Mouse (Mus musculus) embryonic fibroblast, embryonic 13.5 days (primary cell): ENCODE measurements around the gene Gm20431. TPM values are rescaled to one million over a fixed set of nuclear protein-coding genes. Genes with fewer than 3 reads are reported as not detected.

Experiments used
- H3K27ac ChIP-seq: 2 replicates; pipeline ENCODE4 v1.5.1; 2012; ENCODE audit warnings: low read length, control low read depth, inconsistent platforms; ENCODE audit not compliant: insufficient read depth
- H3K4me1 ChIP-seq: 2 replicates; pipeline ENCODE4 v1.6.1; 2011; ENCODE audit warnings: low read length; ENCODE audit not compliant: control insufficient read depth, insufficient read depth
- H3K4me3 ChIP-seq: 2 replicates; pipeline ENCODE4 v1.5.1; 2011; ENCODE audit warnings: mild to moderate bottlenecking, control low read depth, low read length; ENCODE audit not compliant: insufficient read depth
- CTCF ChIP-seq: IDR thresholded peaks from 2 replicates; pipeline ENCODE4 v1.5.1; 2011; ENCODE audit warnings: mild to moderate bottlenecking, control low read depth, low read length, moderate library complexity, borderline replicate concordance; ENCODE audit not compliant: insufficient read depth
- POLR2A ChIP-seq: IDR thresholded peaks from 2 replicates; pipeline ENCODE4 v1.6.1; 2011; ENCODE audit warnings: low read depth, mild to moderate bottlenecking, control low read depth, low read length, moderate library complexity
- polyA plus RNA-seq: library from polyadenylated mRNA; stranded (reverse); fragments of >200 nt; gene quantifications from 2 replicates; pipeline ENCODE4 v1.2.4, GENCODE M21; 2011; ENCODE audit warnings: low read depth; ENCODE audit not compliant: missing spikeins, insufficient read length

The Gm20431 gene
- polyA plus RNA-seq, 1 experiment = 17.3 TPM

GRCm38 (mm10) chr2:167577186-167577785, 84.0 kb downstream of the Gm20431 start:
- TF ChIP-seq POLR2A (no peak), CTCF (no peak)
- Histone ChIP-seq H3K27ac (no peak overlapping the region), H3K4me1 (peaks cover 6% of the 10 kb centered on the region), H3K4me3 (no peak overlapping the region)

GRCm38 (mm10) chr2:167576121-167576620, 85.1 kb downstream of the Gm20431 start:
- TF ChIP-seq CTCF = no peak
- no peak for TF ChIP-seq POLR2A
- Histone ChIP-seq H3K27ac (no peak overlapping the region), H3K4me3 (no peak overlapping the region), H3K4me1 (peaks cover 13% of the 10 kb centered on the region)

GRCm38 (mm10) chr2:167575581-167575980, 85.7 kb downstream of the Gm20431 start:
- peaks cover 16% of the 10 kb centered on the region for H3K4me1 ChIP-seq
- peak overlapping the region; percentile 60 for H3K27ac ChIP-seq
- no peak overlapping the region for H3K4me3 ChIP-seq
- TF ChIP-seq CTCF (no peak), POLR2A (no peak)

GRCm38 (mm10) chr2:167574814-167575213, 86.5 kb downstream of the Gm20431 start:
- Histone ChIP-seq H3K27ac (peak overlapping the region; percentile 60), H3K4me1 (peaks cover 20% of the 10 kb centered on the region), H3K4me3 (no peak overlapping the region)
- TF ChIP-seq POLR2A = no peak
- no peak for TF ChIP-seq CTCF

DNA sequence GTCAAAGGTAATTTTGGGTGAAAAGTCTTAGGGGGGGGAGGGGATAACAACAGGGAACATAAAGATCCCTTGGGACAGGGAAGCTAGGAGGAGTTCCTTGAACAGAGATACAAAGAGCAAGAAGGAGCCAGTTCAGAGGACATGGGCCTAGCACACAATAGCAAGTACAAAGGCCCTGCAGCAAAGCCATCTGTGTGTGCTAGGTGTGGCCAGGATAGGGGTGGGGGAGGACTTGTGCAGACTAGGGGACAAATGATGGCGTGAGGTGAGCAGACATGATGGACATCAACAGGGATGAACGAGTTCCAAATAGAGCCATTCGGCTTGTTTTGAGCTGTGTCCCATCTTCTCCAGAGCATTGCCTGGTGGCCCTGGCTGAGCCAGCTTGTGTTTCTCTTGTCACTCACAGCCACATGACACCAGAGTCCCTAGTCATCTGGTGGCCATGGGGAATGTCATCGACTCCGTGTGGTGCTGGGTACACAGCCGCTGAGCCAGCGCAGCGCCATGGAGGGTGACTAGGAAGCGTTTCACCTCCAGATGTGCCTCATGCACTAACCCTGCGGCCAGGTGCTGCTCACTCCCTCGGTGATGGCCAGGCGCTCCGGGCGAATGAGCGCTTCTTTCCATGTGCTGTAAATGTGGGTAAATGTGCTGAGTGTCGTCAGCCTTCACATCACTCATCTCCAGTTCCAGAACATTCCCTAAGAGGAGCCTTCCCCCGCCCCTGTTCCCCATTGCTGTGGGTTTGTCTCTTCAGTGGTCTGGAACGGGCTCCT, 89.7 kb downstream of the Gm20431 start:
- Histone ChIP-seq H3K27ac (peak overlapping the region; percentile 94), H3K4me1 (peaks cover 20% of the 10 kb centered on the region), H3K4me3 (no peak overlapping the region)
- TF ChIP-seq POLR2A = no peak
- no peak for TF ChIP-seq CTCF

DNA sequence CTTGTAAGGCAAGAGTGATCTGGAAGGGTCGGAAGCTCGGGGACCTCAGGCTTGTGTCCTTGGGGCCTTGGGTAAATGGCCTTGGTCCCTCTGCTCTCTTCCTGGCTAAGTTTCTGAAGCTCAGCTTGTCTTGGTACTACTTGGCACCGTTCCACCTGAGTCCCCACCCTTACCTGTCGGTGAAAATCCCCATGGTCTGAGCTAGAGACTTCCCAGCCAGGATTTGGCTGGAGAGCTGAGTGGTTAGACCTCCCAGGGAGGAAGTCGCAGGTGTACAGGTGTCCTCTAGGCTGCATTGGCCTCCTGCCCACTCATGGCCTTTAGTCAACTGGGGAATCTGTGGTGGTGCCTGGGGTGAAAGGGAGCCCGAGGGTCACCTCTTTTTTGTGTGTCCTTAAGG, 90.5 kb downstream of the Gm20431 start:
- Histone ChIP-seq H3K27ac (peak overlapping the region; percentile 94), H3K4me1 (peaks cover 18% of the 10 kb centered on the region), H3K4me3 (no peak overlapping the region)
- no peak for TF ChIP-seq POLR2A
- TF ChIP-seq CTCF = no peak

GRCm38 (mm10) chr2:167569934-167570651, 91.2 kb downstream of the Gm20431 start:
- H3K27ac ChIP-seq = peak overlapping the region; percentile 94
- TF ChIP-seq CTCF = no peak
- 0 out of 2 replicates have a peak, but pooled peaks have one; percentile 43 for TF ChIP-seq POLR2A
- no peak overlapping the region for H3K4me3 ChIP-seq
- H3K4me1 ChIP-seq = peaks cover 15% of the 10 kb centered on the region

DNA sequence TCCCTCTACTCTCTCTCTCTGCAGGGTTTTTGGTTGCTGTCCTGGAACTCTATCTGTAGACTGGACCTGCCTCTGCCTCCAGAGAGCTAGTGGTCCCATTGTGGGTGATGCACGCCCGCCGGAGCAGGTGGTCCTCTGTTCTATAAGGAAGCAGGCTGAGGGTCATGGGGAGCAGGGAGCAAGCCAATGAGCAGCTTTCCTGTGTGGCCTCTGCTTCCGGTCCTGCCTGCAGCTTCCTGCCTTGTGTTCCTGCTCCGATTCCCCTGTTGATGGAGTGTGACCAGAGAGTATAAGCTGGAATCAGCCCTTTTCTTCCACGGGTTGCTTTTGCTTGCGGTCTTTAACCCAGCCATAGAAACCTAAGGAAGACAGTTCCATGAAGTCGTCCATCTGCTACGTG, 93.2 kb downstream of the Gm20431 start:
- no peak for TF ChIP-seq CTCF
- TF ChIP-seq POLR2A = no peak
- no peak overlapping the region for H3K4me3 ChIP-seq
- no peak overlapping the region for H3K27ac ChIP-seq
- H3K4me1 ChIP-seq = peaks cover 20% of the 10 kb centered on the region

DNA sequence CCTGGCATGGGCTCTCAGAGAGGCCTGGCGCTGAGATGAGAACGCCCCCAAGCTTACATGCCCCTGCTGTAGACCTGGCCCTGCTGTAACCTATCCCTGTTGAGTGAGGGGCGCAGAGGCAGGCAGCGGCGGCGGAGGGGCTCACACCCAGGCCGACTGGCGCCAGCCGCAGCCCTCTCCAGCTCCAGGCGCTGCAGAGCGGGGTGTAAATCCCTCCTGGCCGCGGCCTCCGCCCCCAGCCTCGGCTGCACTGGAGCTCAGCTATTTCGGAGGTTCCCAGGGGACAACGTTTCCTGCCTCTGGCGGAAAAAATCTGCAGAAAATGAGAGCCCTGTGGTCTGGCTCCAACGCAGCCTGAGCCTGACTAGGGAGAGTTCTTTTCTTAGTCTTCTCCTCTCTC, 95.6 kb downstream of the Gm20431 start:
- TF ChIP-seq POLR2A = peak; percentile 44; the same call in 1 of the 2 replicates
- no peak for TF ChIP-seq CTCF
- Histone ChIP-seq H3K4me1 (peaks cover 19% of the 10 kb centered on the region), H3K27ac (peak overlapping the region; percentile 97), H3K4me3 (no peak overlapping the region)
